Mouse (Mus musculus) retina, adult 2 months (tissue): ENCODE measurements around the gene Tgfbr3.
"Not testable (repeated sequence)": the region's sequence is repeated elsewhere in the genome, so short reads cannot be mapped to it uniquely, and the experiment has no call there.

Source experiments
- DNase-seq: peaks from one replicate; pipeline ENCODE4 v3.0.0-alpha.2; 2012; ENCODE audit warnings: low read depth, low spot score

Tgfbr3 gene

GRCm38 (mm10) chr5:107279263-107279662 lies 10.2 kb downstream of the Tgfbr3 start:
- no peak for DNase-seq

GRCm38 (mm10) chr5:107276186-107276585 lies 13.2 kb downstream of the Tgfbr3 start:
- DNase-seq = no peak

GRCm38 (mm10) chr5:107272252-107273028 lies 17.0 kb downstream of the Tgfbr3 start:
- DNase-seq = no peak

- DNase-seq = no peak
These were observed 20.5 kb downstream of the Tgfbr3 start for GRCm38 (mm10) chr5:107269006-107269328.

GRCm38 (mm10) chr5:107268121-107269005 lies 21.1 kb downstream of the Tgfbr3 start:
- DNase-seq = no peak

- no peak for DNase-seq
These were observed 22.9 kb downstream of the Tgfbr3 start for GRCm38 (mm10) chr5:107266566-107266965.

- no peak for DNase-seq
These were observed 24.7 kb downstream of the Tgfbr3 start for GRCm38 (mm10) chr5:107264426-107265360.

- no peak for DNase-seq
These were observed 25.6 kb downstream of the Tgfbr3 start for GRCm38 (mm10) chr5:107263836-107264235.

- DNase-seq = no peak
These were observed 27.5 kb downstream of the Tgfbr3 start for GRCm38 (mm10) chr5:107261930-107262329.

GRCm38 (mm10) chr5:107260708-107261495 lies 28.5 kb downstream of the Tgfbr3 start:
- no peak for DNase-seq

- DNase-seq = no peak
These were observed 29.9 kb downstream of the Tgfbr3 start for GRCm38 (mm10) chr5:107259487-107260040.

GRCm38 (mm10) chr5:107253395-107253794 lies 36.0 kb downstream of the Tgfbr3 start:
- no peak for DNase-seq

GRCm38 (mm10) chr5:107252435-107252834 lies 37.0 kb downstream of the Tgfbr3 start:
- no peak for DNase-seq

- DNase-seq = no peak
These were observed 37.6 kb downstream of the Tgfbr3 start for GRCm38 (mm10) chr5:107251751-107252305.

- no peak for DNase-seq
These were observed 38.7 kb downstream of the Tgfbr3 start for GRCm38 (mm10) chr5:107250548-107251272.

- no peak for DNase-seq
These were observed 40.7 kb downstream of the Tgfbr3 start for GRCm38 (mm10) chr5:107248732-107249131.

GRCm38 (mm10) chr5:107248302-107248701 lies 41.1 kb downstream of the Tgfbr3 start:
- not testable (repeated sequence) for DNase-seq

GRCm38 (mm10) chr5:107247786-107248185 lies 41.6 kb downstream of the Tgfbr3 start:
- no peak for DNase-seq

GRCm38 (mm10) chr5:107243445-107243844 lies 46.0 kb downstream of the Tgfbr3 start:
- DNase-seq = no peak

GRCm38 (mm10) chr5:107242993-107243392 lies 46.4 kb downstream of the Tgfbr3 start:
- no peak for DNase-seq
